Mouse (Mus musculus) layer of hippocampus, adult 18-20 months (tissue): ENCODE measurements around the gene Fam117b. TPM values are rescaled to one million over a fixed set of nuclear protein-coding genes. Genes with fewer than 3 reads are reported as not detected.

Experiments
- DNase-seq, 2 experiments: peaks; one replicate each; pipeline ENCODE4 v3.0.0; 2022; ENCODE audit warnings: low spot score in 2 of 2
- total RNA-seq, 2 experiments: library from RNA; stranded (reverse); gene quantifications; 2 replicates each; pipeline ENCODE4 v1.2.3; 2021

Gene Fam117b
- total RNA-seq, 2 experiments from 2014 or later, result 57.7 to 58.8 TPM

GRCm38 (mm10) chr1:59913195-59913868, 526 bp downstream of the Fam117b start:
- peak; percentile 69 to 73 for DNase-seq

- peak in 1 of 2 experiments; percentile 12 for DNase-seq
These were observed 1.0 kb downstream of the Fam117b start for GRCm38 (mm10) chr1:59913869-59914225.

- DNase-seq, result no peak
These were observed 2.0 kb downstream of the Fam117b start for GRCm38 (mm10) chr1:59914799-59915198.

GRCm38 (mm10) chr1:59915843-59916610, 3.2 kb downstream of the Fam117b start:
- DNase-seq, result no peak

GRCm38 (mm10) chr1:59917401-59917800, 4.6 kb downstream of the Fam117b start:
- no peak for DNase-seq

GRCm38 (mm10) chr1:59918075-59918474, 5.3 kb downstream of the Fam117b start:
- no peak for DNase-seq

GRCm38 (mm10) chr1:59923201-59923600, 10.4 kb downstream of the Fam117b start:
- no peak for DNase-seq

GRCm38 (mm10) chr1:59923673-59924072, 10.9 kb downstream of the Fam117b start:
- no peak for DNase-seq

GRCm38 (mm10) chr1:59924411-59924810, 11.6 kb downstream of the Fam117b start:
- DNase-seq, result no peak

- no peak for DNase-seq
These were observed 13.3 kb downstream of the Fam117b start for GRCm38 (mm10) chr1:59926021-59926672.

GRCm38 (mm10) chr1:59927131-59927680, 14.4 kb downstream of the Fam117b start:
- no peak for DNase-seq

- DNase-seq, result no peak
These were observed 18.1 kb downstream of the Fam117b start for GRCm38 (mm10) chr1:59930926-59931325.

- no peak for DNase-seq
These were observed 20.2 kb downstream of the Fam117b start for GRCm38 (mm10) chr1:59932991-59933390.

- DNase-seq, result no peak
These were observed 28.3 kb downstream of the Fam117b start for GRCm38 (mm10) chr1:59941063-59941462.

- no peak for DNase-seq
These were observed 29.4 kb downstream of the Fam117b start for GRCm38 (mm10) chr1:59942057-59942790.

GRCm38 (mm10) chr1:59943825-59944224, 31.0 kb downstream of the Fam117b start:
- DNase-seq, result no peak

- DNase-seq, result no peak
These were observed 33.2 kb downstream of the Fam117b start for GRCm38 (mm10) chr1:59945969-59946368.

- no peak for DNase-seq
These were observed 34.7 kb downstream of the Fam117b start for GRCm38 (mm10) chr1:59947509-59947908.

GRCm38 (mm10) chr1:59957206-59957605, 44.4 kb downstream of the Fam117b start:
- DNase-seq, result no peak

- no peak for DNase-seq
These were observed 47.1 kb downstream of the Fam117b start for GRCm38 (mm10) chr1:59959941-59960340.

GRCm38 (mm10) chr1:59966171-59966785, 53.5 kb downstream of the Fam117b start:
- DNase-seq, result no peak
